In the genomic region with DNA sequence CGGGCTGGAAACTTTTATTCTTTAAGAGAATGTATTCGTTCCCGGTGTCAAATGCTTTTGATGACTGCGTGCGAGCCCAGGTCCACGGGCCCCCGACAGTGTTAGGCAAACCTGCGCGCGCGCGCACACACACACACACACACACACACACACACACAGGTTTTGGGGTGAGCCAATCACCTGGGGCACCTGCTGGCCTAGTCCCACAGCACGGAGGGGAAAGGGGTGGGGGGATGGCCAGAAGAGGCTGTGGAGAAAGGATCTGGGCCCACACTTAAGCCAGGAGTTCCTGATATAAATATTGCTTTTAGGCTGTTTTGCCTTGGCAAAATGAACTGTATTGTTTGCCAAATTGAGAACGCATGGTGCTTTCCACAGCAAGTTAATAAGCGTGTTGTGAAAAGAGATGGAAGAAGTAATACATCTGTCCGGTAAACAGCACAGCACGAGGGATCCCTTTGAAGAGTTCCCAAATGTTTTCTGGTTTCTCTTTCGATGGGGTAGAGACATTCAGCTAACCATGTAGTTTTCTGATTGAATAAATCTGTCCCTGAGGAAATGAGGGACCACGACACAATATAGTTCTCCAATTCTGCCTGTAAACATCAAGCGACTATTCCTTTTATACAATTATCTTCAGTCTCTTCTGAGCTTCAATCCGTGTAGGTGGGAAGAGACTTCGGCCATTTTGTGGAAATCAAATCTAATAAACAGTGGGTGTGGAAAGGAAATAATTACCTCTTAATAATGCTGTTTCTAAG, we compare ENCODE assay signal across 8 mouse cellular contexts. TPM values are rescaled to one million over a fixed set of nuclear protein-coding genes. Genes with fewer than 3 reads are reported as not detected.
DNase-seq lines count a peak whose midpoint lies in the region; ATAC-seq and TF ChIP-seq lines count a peak whose summit lies in the region.

No protein-coding gene starts in this region.

- peaks cover 16% of the 10 kb centered on the region for H3K4me1 ChIP-seq in heart, adult 2 months (ENCODE audit: control insufficient read depth, insufficient read depth, low read length)
- H3K4me1 ChIP-seq in forebrain, embryonic 14.5 days (ENCODE audit: control insufficient read depth, insufficient read depth, low read length), result peaks cover 20% of the 10 kb centered on the region
- peaks cover 11% of the 10 kb centered on the region for H3K4me1 ChIP-seq in hindbrain, postnatal 0 days (ENCODE audit: insufficient read depth, low read length)
- peaks cover 30% of the 10 kb centered on the region for H3K4me1 ChIP-seq in liver, embryonic 16.5 days (ENCODE audit: control insufficient read depth, low read depth, low read length)

- H3K9me3 ChIP-seq in forebrain, embryonic 14.5 days (replicated peaks; ENCODE audit: control insufficient read depth, low read length), result no peaks in the 10 kb centered on the region
- no peaks in the 10 kb centered on the region for H3K9me3 ChIP-seq in hindbrain, postnatal 0 days (ENCODE audit: low read length)
- no peaks in the 10 kb centered on the region for H3K9me3 ChIP-seq in liver, embryonic 16.5 days (replicated peaks; ENCODE audit: control insufficient read depth, low read length)

- WGBS in heart, adult 2 months, result 1% methylated on average over 22 of the region's 22 CpGs
- 18% methylated on average over 22 of the region's 22 CpGs for WGBS in forebrain, embryonic 14.5 days
- WGBS in hindbrain, postnatal 0 days, result 10% methylated on average over 22 of the region's 22 CpGs
- 21% methylated on average over 22 of the region's 22 CpGs for WGBS in liver, embryonic 16.5 days (ENCODE audit: insufficient replicate concordance)

- TF ChIP-seq EP300 in heart, adult 2 months (IDR thresholded peaks at IDR 0.05; ENCODE audit: insufficient read depth, low read depth, low read length), result no peak; the same call in 1 of the 2 replicates

- no peak for TF ChIP-seq CTCF in heart, adult 2 months (IDR thresholded peaks at IDR 0.05)
- TF ChIP-seq CTCF in hindbrain, postnatal 0 days (IDR thresholded peaks at IDR 0.05; ENCODE audit: low read depth), result no peak

- intact Hi-C loops in heart, adult 2 months (cut with DNase I), result loop anchor here (1.0 kb wide), 1 partner anchor 106 kb away; no protein-coding TSS in a partner anchor

- H3K4me2 ChIP-seq in forebrain, embryonic 14.5 days (ENCODE audit: low read length), result peak overlapping the region; percentile 61
- peak overlapping the region; percentile 91 for H3K4me2 ChIP-seq in hindbrain, postnatal 0 days (ENCODE audit: low read depth, low read length)
- peak overlapping the region; percentile 86 for H3K4me2 ChIP-seq in liver, embryonic 16.5 days (ENCODE audit: low read depth, low read length)

- ATAC-seq in forebrain, embryonic 14.5 days, result peak; percentile 51
- peak; percentile 28; the same call in 1 of the 2 replicates for ATAC-seq in hindbrain, postnatal 0 days
- no peak for ATAC-seq in liver, embryonic 16.5 days (ENCODE audit: low read depth)

- H3K4me3 ChIP-seq in heart, adult 2 months, result peak overlapping the region; percentile 90
- H3K4me3 ChIP-seq in forebrain, embryonic 14.5 days (ENCODE audit: low read depth, low read length), result peak overlapping the region; percentile 90
- peak overlapping the region; percentile 92 for H3K4me3 ChIP-seq in hindbrain, postnatal 0 days (ENCODE audit: low read length)
- H3K4me3 ChIP-seq in liver, embryonic 16.5 days (ENCODE audit: low read depth, low read length), result peak overlapping the region; percentile 87

- no peaks in the 10 kb centered on the region for H3K27me3 ChIP-seq in heart, adult 2 months (ENCODE audit: control insufficient read depth, insufficient read depth, low read length)
- no peaks in the 10 kb centered on the region for H3K27me3 ChIP-seq in forebrain, embryonic 14.5 days (replicated peaks; ENCODE audit: control insufficient read depth, insufficient read depth, low read length)
- H3K27me3 ChIP-seq in hindbrain, postnatal 0 days (ENCODE audit: insufficient read depth, low read length), result no peaks in the 10 kb centered on the region
- peaks cover 24% of the 10 kb centered on the region for H3K27me3 ChIP-seq in liver, embryonic 16.5 days (ENCODE audit: control insufficient read depth, insufficient read depth, low read depth, low read length)

- TF ChIP-seq POLR2A in heart, adult 2 months (IDR thresholded peaks at IDR 0.05; ENCODE audit: insufficient read depth, low read depth, low read length), result no peak

- DNase-seq in heart, adult 2 months, result no peak
- no peak for DNase-seq in heart, adult 18-20 months
- peak; percentile 64 for DNase-seq in adrenal gland, postnatal 14 days
- peak; percentile 45 for DNase-seq in forebrain, embryonic 14.5 days (ENCODE audit: low spot score)
- no peak for DNase-seq in hindbrain, postnatal 0 days (ENCODE audit: low spot score)
- peak; percentile 42 for DNase-seq in skeletal muscle tissue, adult 2 months (ENCODE audit: low read depth, low spot score)
- DNase-seq in Muller cell, postnatal 12 days (ENCODE audit: inconsistent ontology term), result no peak

- peak overlapping the region; percentile 84 for H3K9ac ChIP-seq in heart, adult 2 months (ENCODE audit: low read depth, low read length)
- H3K9ac ChIP-seq in forebrain, embryonic 14.5 days (ENCODE audit: low read length), result peak overlapping the region; percentile 90
- peak overlapping the region; percentile 84 for H3K9ac ChIP-seq in hindbrain, postnatal 0 days (replicated peaks; ENCODE audit: low read length)
- H3K9ac ChIP-seq in liver, embryonic 16.5 days (ENCODE audit: low read depth, low read length), result peak overlapping the region; percentile 89

- peaks cover 3% of the 10 kb centered on the region; the same call in 1 of the 2 replicates for H3K79me2 ChIP-seq in heart, adult 2 months (replicated peaks; ENCODE audit: control insufficient read depth, insufficient read depth, low read length)

- H3K36me3 ChIP-seq in heart, adult 2 months (ENCODE audit: control insufficient read depth, insufficient read depth, low read length), result peaks cover 5% of the 10 kb centered on the region
- H3K36me3 ChIP-seq in forebrain, embryonic 14.5 days (ENCODE audit: control insufficient read depth, insufficient read depth, low read length), result peaks cover 16% of the 10 kb centered on the region
- H3K36me3 ChIP-seq in hindbrain, postnatal 0 days (ENCODE audit: insufficient read depth, low read length), result peaks cover 8% of the 10 kb centered on the region
- no peaks in the 10 kb centered on the region for H3K36me3 ChIP-seq in liver, embryonic 16.5 days (ENCODE audit: control insufficient read depth, insufficient read depth)

- peak overlapping the region; percentile 98 for H3K27ac ChIP-seq in heart, adult 2 months
- peak overlapping the region; percentile 87 for H3K27ac ChIP-seq in forebrain, embryonic 14.5 days (ENCODE audit: low read depth, low read length)
- peak overlapping the region; percentile 92 for H3K27ac ChIP-seq in hindbrain, postnatal 0 days
- peak overlapping the region; percentile 98 for H3K27ac ChIP-seq in liver, embryonic 16.5 days (ENCODE audit: low read length)

RNA-seq across cellular contexts. Expression of gene Arhgef12, which starts 0.4 kb away (rescaled TPM):
- 100 to 1,000 TPM; 136 to 150 TPM for total RNA-seq in heart, adult 2 months (2021)
- polyA plus RNA-seq in heart, adult 2 months (2012; rRNA removed), result 34.8 and 66.4 TPM in 2 replicates
- 100 to 1,000 TPM; 119 to 128 TPM for total RNA-seq in heart, adult 18-20 months (2021)
- 115 and 123 TPM in 2 replicates for total RNA-seq in adrenal gland, postnatal 14 days (2021)
- polyA plus RNA-seq in forebrain, embryonic 14.5 days (2014; fragmentation: Nextera tagmentation; extraction: Ambion mirVana), result 14.2 and 24.7 TPM in 2 replicates
- 86.0 and 116 TPM in 2 replicates for total RNA-seq in hindbrain, postnatal 0 days (2014; rRNA removed)
- 14.0 and 14.9 TPM in 2 replicates for polyA plus RNA-seq in hindbrain, postnatal 0 days (2015; fragmentation: Nextera tagmentation; extraction: Ambion mirVana)
- 7.1 and 7.8 TPM in 2 replicates for polyA plus RNA-seq in liver, embryonic 16.5 days (2015; fragmentation: Nextera tagmentation; extraction: Ambion mirVana)

RNA-seq across cellular contexts. Expression of gene Tmem136, which starts 9.8 kb away (rescaled TPM):
- total RNA-seq in heart, adult 2 months (2021), result 1 to 10 TPM; 5.7 to 7.1 TPM
- polyA plus RNA-seq in heart, adult 2 months (2012; rRNA removed), result 7.4 and 10.2 TPM in 2 replicates
- total RNA-seq in heart, adult 18-20 months (2021), result 1 to 10 TPM; 5.0 to 6.2 TPM
- total RNA-seq in adrenal gland, postnatal 14 days (2021), result 4.5 and 5.2 TPM in 2 replicates
- polyA plus RNA-seq in forebrain, embryonic 14.5 days (2014; fragmentation: Nextera tagmentation; extraction: Ambion mirVana), result 8.2 and 9.2 TPM in 2 replicates
- total RNA-seq in hindbrain, postnatal 0 days (2014; rRNA removed), result 11.6 and 14.4 TPM in 2 replicates
- polyA plus RNA-seq in hindbrain, postnatal 0 days (2015; fragmentation: Nextera tagmentation; extraction: Ambion mirVana), result 8.4 and 8.8 TPM in 2 replicates
- polyA plus RNA-seq in liver, embryonic 16.5 days (2015; fragmentation: Nextera tagmentation; extraction: Ambion mirVana), result 0.49 and 0.78 TPM in 2 replicates

Comparison
In these comparisons a context has a peak if more than half of its experiments do, and no peak if none do; other contexts are left out.
1. DNase-seq: peak in adrenal gland, postnatal 14 days (single experiment), forebrain, embryonic 14.5 days (single experiment) and skeletal muscle tissue, adult 2 months (single experiment); none in heart, adult 2 months (0 of 2), heart, adult 18-20 months (0 of 2), hindbrain, postnatal 0 days (single experiment) and Muller cell, postnatal 12 days (single experiment).
2. Peak in every context shown above with its lines, with median percentiles within 50 percentile points of each other: H3K27ac ChIP-seq, H3K4me3 ChIP-seq, H3K9ac ChIP-seq and H3K4me2 ChIP-seq.